Mouse (Mus musculus): ENCODE results near the gene Ggt5. TPM values are rescaled to one million over a fixed set of nuclear protein-coding genes. Genes with fewer than 3 reads are reported as not detected.

The Ggt5 gene
- polyA plus RNA-seq, 1 experiment from 2014 or later: 0.66 TPM

GRCm38 (mm10) chr10:75620818-75621217 is 31.7 kb downstream of the Ggt5 start:
- Histone ChIP-seq H3K9me3 (ENCODE audit: control insufficient read depth, low read length) (no peaks in the 10 kb centered on the region), H3K36me3 (ENCODE audit: control insufficient read depth, insufficient read depth, low read length) (no peaks in the 10 kb centered on the region), H3K9ac (ENCODE audit: low read depth, low read length) (no peak overlapping the region), H3K27me3 (ENCODE audit: control insufficient read depth, insufficient read depth, low read length) (no peaks in the 10 kb centered on the region), H3K4me1 (replicated peaks; ENCODE audit: control insufficient read depth, insufficient read depth, low read length) (no peaks in the 10 kb centered on the region), H3K4me2 (replicated peaks; ENCODE audit: low read depth, low read length) (no peak overlapping the region), H3K27ac (ENCODE audit: low read depth, low read length) (no peak overlapping the region), H3K4me3 (ENCODE audit: low read depth, low read length) (no peak overlapping the region)
- DNase-seq (ENCODE audit: low spot score) (no peak), ATAC-seq (ENCODE audit: low FRiP score) (no peak)
- WGBS: 52% methylated on average over 3 of the region's 3 CpGs

GRCm38 (mm10) chr10:75625920-75626319 is 36.8 kb downstream of the Ggt5 start:
- no peaks in the 10 kb centered on the region for H3K4me1 ChIP-seq (replicated peaks; ENCODE audit: control insufficient read depth, insufficient read depth, low read length)
- H3K4me3 ChIP-seq (ENCODE audit: low read depth, low read length): no peak overlapping the region
- no peak overlapping the region for H3K9ac ChIP-seq (ENCODE audit: low read depth, low read length)
- ATAC-seq (ENCODE audit: low FRiP score) (no peak), DNase-seq (ENCODE audit: low spot score) (no peak)
- no peaks in the 10 kb centered on the region for H3K36me3 ChIP-seq (ENCODE audit: control insufficient read depth, insufficient read depth, low read length)
- H3K27ac ChIP-seq (ENCODE audit: low read depth, low read length): no peak overlapping the region
- no peak overlapping the region for H3K4me2 ChIP-seq (replicated peaks; ENCODE audit: low read depth, low read length)
- H3K27me3 ChIP-seq (ENCODE audit: control insufficient read depth, insufficient read depth, low read length): no peaks in the 10 kb centered on the region
- H3K9me3 ChIP-seq (ENCODE audit: control insufficient read depth, low read length): no peaks in the 10 kb centered on the region
- 60% methylated on average over 6 of the region's 6 CpGs for WGBS

- 79% methylated on average over 3 of the region's 3 CpGs for WGBS
These were observed 37.9 kb downstream of the Ggt5 start for GRCm38 (mm10) chr10:75626991-75627390.

GRCm38 (mm10) chr10:75627490-75627889 is 38.4 kb downstream of the Ggt5 start:
- Histone ChIP-seq H3K9me3 (ENCODE audit: control insufficient read depth, low read length) (no peaks in the 10 kb centered on the region), H3K36me3 (ENCODE audit: control insufficient read depth, insufficient read depth, low read length) (no peaks in the 10 kb centered on the region), H3K4me1 (replicated peaks; ENCODE audit: control insufficient read depth, insufficient read depth, low read length) (no peaks in the 10 kb centered on the region), H3K9ac (ENCODE audit: low read depth, low read length) (no peak overlapping the region), H3K4me3 (ENCODE audit: low read depth, low read length) (no peak overlapping the region), H3K27me3 (ENCODE audit: control insufficient read depth, insufficient read depth, low read length) (no peaks in the 10 kb centered on the region), H3K4me2 (replicated peaks; ENCODE audit: low read depth, low read length) (no peak overlapping the region), H3K27ac (ENCODE audit: low read depth, low read length) (no peak overlapping the region)
- no peak for DNase-seq (ENCODE audit: low spot score)
- no peak for ATAC-seq (ENCODE audit: low FRiP score)
- 94% methylated on average over 3 of the region's 3 CpGs for WGBS

More at GRCm38 (mm10) chr10:75626991-75627390, 37.9 kb downstream of the Ggt5 start:
- Histone ChIP-seq H3K27ac (ENCODE audit: low read depth, low read length) (no peak overlapping the region), H3K36me3 (ENCODE audit: control insufficient read depth, insufficient read depth, low read length) (no peaks in the 10 kb centered on the region), H3K4me2 (replicated peaks; ENCODE audit: low read depth, low read length) (no peak overlapping the region), H3K4me1 (replicated peaks; ENCODE audit: control insufficient read depth, insufficient read depth, low read length) (no peaks in the 10 kb centered on the region), H3K9me3 (ENCODE audit: control insufficient read depth, low read length) (no peaks in the 10 kb centered on the region), H3K27me3 (ENCODE audit: control insufficient read depth, insufficient read depth, low read length) (no peaks in the 10 kb centered on the region), H3K9ac (ENCODE audit: low read depth, low read length) (no peak overlapping the region), H3K4me3 (ENCODE audit: low read depth, low read length) (no peak overlapping the region)
- ATAC-seq (ENCODE audit: low FRiP score) (no peak), DNase-seq (ENCODE audit: low spot score) (no peak)

GRCm38 (mm10) chr10:75632633-75633032 is 43.5 kb downstream of the Ggt5 start:
- ATAC-seq (ENCODE audit: low FRiP score) (no peak), DNase-seq (ENCODE audit: low spot score) (no peak)
- no peak overlapping the region for H3K4me2 ChIP-seq (replicated peaks; ENCODE audit: low read depth, low read length)
- H3K9ac ChIP-seq (ENCODE audit: low read depth, low read length): no peak overlapping the region
- H3K27ac ChIP-seq (ENCODE audit: low read depth, low read length): no peak overlapping the region
- H3K36me3 ChIP-seq (ENCODE audit: control insufficient read depth, insufficient read depth, low read length): no peaks in the 10 kb centered on the region
- H3K9me3 ChIP-seq (ENCODE audit: control insufficient read depth, low read length): no peaks in the 10 kb centered on the region
- H3K4me1 ChIP-seq (replicated peaks; ENCODE audit: control insufficient read depth, insufficient read depth, low read length): no peaks in the 10 kb centered on the region
- H3K4me3 ChIP-seq (ENCODE audit: low read depth, low read length): no peak overlapping the region
- 59% methylated on average over 5 of the region's 5 CpGs for WGBS
- H3K27me3 ChIP-seq (ENCODE audit: control insufficient read depth, insufficient read depth, low read length): no peaks in the 10 kb centered on the region

DNA sequence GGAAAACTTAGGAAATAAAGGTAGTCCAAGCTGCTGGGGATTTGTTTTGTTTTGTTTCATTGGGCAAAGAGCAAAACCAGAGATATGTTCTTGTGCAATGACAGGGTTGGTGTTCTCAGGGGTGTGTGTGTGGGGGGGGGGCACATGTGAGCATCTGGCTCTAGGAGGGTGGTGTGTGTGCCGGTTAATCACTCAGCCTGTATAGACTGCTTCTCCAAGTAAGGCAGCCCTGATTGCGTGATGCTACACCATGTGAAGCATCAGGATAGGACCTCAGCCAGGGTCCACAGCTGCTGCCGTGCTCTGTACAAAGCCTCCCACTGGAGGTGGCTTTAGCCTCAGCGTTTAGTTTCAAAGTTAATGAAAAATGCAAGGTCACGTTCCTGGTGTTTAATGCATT is 43.9 kb downstream of the Ggt5 start:
- 81% methylated on average over 5 of the region's 5 CpGs for WGBS
- no peak overlapping the region for H3K4me2 ChIP-seq (replicated peaks; ENCODE audit: low read depth, low read length)
- H3K4me1 ChIP-seq (replicated peaks; ENCODE audit: control insufficient read depth, insufficient read depth, low read length): no peaks in the 10 kb centered on the region
- no peaks in the 10 kb centered on the region for H3K36me3 ChIP-seq (ENCODE audit: control insufficient read depth, insufficient read depth, low read length)
- no peaks in the 10 kb centered on the region for H3K27me3 ChIP-seq (ENCODE audit: control insufficient read depth, insufficient read depth, low read length)
- no peak overlapping the region for H3K27ac ChIP-seq (ENCODE audit: low read depth, low read length)
- H3K9me3 ChIP-seq (ENCODE audit: control insufficient read depth, low read length): no peaks in the 10 kb centered on the region
- no peak overlapping the region for H3K9ac ChIP-seq (ENCODE audit: low read depth, low read length)
- H3K4me3 ChIP-seq (ENCODE audit: low read depth, low read length): no peak overlapping the region
- ATAC-seq (ENCODE audit: low FRiP score) (no peak), DNase-seq (ENCODE audit: low spot score) (no peak)

DNA sequence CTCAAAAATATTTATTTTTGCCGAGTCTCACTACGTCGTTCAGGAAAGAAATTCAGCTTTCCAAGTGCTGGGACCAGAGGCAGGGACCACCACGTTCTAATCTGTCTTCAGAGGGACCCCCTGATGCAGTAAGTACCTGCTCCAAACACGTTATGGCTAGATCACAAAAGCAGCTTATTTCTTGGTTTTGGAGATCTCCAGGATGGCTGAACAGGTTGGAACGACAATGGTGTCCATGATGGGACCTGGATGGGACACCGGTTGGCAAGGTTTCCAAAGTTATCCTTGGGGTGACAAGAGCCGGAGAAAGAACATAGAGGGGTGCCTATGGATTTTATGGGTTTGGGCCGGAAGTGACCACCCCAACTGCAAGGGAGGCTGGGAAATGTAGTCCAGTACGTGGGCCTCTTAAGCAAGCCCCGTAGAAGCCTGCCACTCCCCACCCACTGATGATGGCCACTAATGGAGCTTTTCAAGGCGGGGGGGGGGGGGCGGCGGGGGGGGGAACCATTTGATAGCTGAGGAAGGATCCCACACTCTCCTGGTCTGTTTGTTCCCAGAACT is 44.5 kb downstream of the Ggt5 start:
- DNase-seq (ENCODE audit: low spot score): no peak
- Histone ChIP-seq H3K27me3 (ENCODE audit: control insufficient read depth, insufficient read depth, low read length) (no peaks in the 10 kb centered on the region), H3K4me3 (ENCODE audit: low read depth, low read length) (no peak overlapping the region), H3K9me3 (ENCODE audit: control insufficient read depth, low read length) (no peaks in the 10 kb centered on the region), H3K9ac (ENCODE audit: low read depth, low read length) (no peak overlapping the region), H3K27ac (ENCODE audit: low read depth, low read length) (no peak overlapping the region), H3K4me1 (replicated peaks; ENCODE audit: control insufficient read depth, insufficient read depth, low read length) (no peaks in the 10 kb centered on the region), H3K4me2 (replicated peaks; ENCODE audit: low read depth, low read length) (no peak overlapping the region), H3K36me3 (ENCODE audit: control insufficient read depth, insufficient read depth, low read length) (no peaks in the 10 kb centered on the region)
- WGBS: 81% methylated on average over 12 of the region's 14 CpGs
- no peak for ATAC-seq (ENCODE audit: low FRiP score)

GRCm38 (mm10) chr10:75634610-75635009 is 45.5 kb downstream of the Ggt5 start:
- H3K27me3 ChIP-seq (ENCODE audit: control insufficient read depth, insufficient read depth, low read length): no peaks in the 10 kb centered on the region
- no peaks in the 10 kb centered on the region for H3K9me3 ChIP-seq (ENCODE audit: control insufficient read depth, low read length)
- H3K9ac ChIP-seq (ENCODE audit: low read depth, low read length): no peak overlapping the region
- 94% methylated on average over 8 of the region's 8 CpGs for WGBS
- H3K4me3 ChIP-seq (ENCODE audit: low read depth, low read length): no peak overlapping the region
- no peak for DNase-seq (ENCODE audit: low spot score)
- no peak overlapping the region for H3K4me2 ChIP-seq (replicated peaks; ENCODE audit: low read depth, low read length)
- H3K36me3 ChIP-seq (ENCODE audit: control insufficient read depth, insufficient read depth, low read length): no peaks in the 10 kb centered on the region
- no peak overlapping the region for H3K27ac ChIP-seq (ENCODE audit: low read depth, low read length)
- no peak for ATAC-seq (ENCODE audit: low FRiP score)
- H3K4me1 ChIP-seq (replicated peaks; ENCODE audit: control insufficient read depth, insufficient read depth, low read length): no peaks in the 10 kb centered on the region

DNA sequence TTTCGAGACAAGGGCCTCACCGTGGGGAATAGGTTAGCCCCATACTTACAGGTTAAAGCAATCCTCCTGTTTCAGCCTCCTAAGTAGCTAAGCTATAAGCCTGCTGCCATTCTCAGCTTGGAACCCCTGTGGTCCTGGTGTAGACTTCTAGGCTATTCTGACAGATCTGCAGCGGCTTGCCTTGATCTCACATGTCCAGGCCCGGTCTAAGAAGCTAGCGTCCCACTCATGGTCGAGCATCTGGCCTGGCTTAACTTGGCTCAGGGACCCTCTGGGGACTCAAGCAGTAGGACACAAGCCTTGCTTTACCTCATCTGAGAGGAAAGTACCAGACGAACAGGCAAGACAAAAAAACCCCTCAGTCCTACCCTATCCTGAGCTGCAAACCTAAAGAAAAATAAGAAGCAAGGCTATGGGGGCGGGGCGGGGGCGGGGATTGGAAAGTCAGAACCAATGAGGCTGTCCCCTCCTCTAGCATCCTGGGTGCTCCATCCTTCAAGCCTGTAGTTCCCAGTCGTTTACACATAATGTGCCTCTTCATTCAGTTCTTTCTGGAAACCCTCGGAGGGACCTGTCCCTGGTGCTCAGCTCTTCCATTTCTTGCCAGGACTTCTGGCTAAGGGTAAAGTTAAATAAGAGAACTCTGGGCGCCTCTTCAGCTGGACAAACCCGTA is 46.0 kb downstream of the Ggt5 start:
- no peaks in the 10 kb centered on the region for H3K9me3 ChIP-seq (ENCODE audit: control insufficient read depth, low read length)
- no peak overlapping the region for H3K27ac ChIP-seq (ENCODE audit: low read depth, low read length)
- no peaks in the 10 kb centered on the region for H3K36me3 ChIP-seq (ENCODE audit: control insufficient read depth, insufficient read depth, low read length)
- H3K4me2 ChIP-seq (replicated peaks; ENCODE audit: low read depth, low read length): no peak overlapping the region
- no peak overlapping the region for H3K9ac ChIP-seq (ENCODE audit: low read depth, low read length)
- H3K27me3 ChIP-seq (ENCODE audit: control insufficient read depth, insufficient read depth, low read length): no peaks in the 10 kb centered on the region
- 68% methylated on average over 14 of the region's 14 CpGs for WGBS
- DNase-seq (ENCODE audit: low spot score) (no peak), ATAC-seq (ENCODE audit: low FRiP score) (no peak)
- no peaks in the 10 kb centered on the region for H3K4me1 ChIP-seq (replicated peaks; ENCODE audit: control insufficient read depth, insufficient read depth, low read length)
- no peak overlapping the region for H3K4me3 ChIP-seq (ENCODE audit: low read depth, low read length)
